Mouse (Mus musculus) C2C12 (cell line): ENCODE measurements around the gene Dynlt1c.
"Not testable (repeated sequence)": the region's sequence is repeated elsewhere in the genome, so short reads cannot be mapped to it uniquely, and the experiment has no call there.

ENCODE experiments used
- CEBPB ChIP-seq: IDR thresholded peaks from one replicate; pipeline ENCODE4 v1.6.1; 2011; ENCODE audit warnings: low read depth, mild to moderate bottlenecking, control low read depth, moderate library complexity
- CTCF ChIP-seq: IDR thresholded peaks from one replicate; pipeline ENCODE4 v1.5.1; 2011; ENCODE audit not compliant: control insufficient read depth, insufficient read depth, insufficient read length
- FOSL1 ChIP-seq: IDR thresholded peaks from one replicate; pipeline ENCODE4 v1.8.0; 2011; ENCODE audit warnings: mild to moderate bottlenecking, low read length; ENCODE audit not compliant: poor library complexity, insufficient read depth, severe bottlenecking
- MAX ChIP-seq: IDR thresholded peaks from one replicate; pipeline ENCODE4 v1.6.1; 2011; ENCODE audit warnings: mild to moderate bottlenecking, control low read depth
- MYOD1 ChIP-seq: IDR thresholded peaks from one replicate; pipeline ENCODE4 v1.6.1; 2011; ENCODE audit warnings: low read depth; ENCODE audit not compliant: control insufficient read depth, insufficient read length
- MYOG ChIP-seq: IDR thresholded peaks from one replicate; pipeline ENCODE4 v1.6.1; 2011; ENCODE audit not compliant: control insufficient read depth, insufficient read length; ENCODE audit errors: extremely low read depth
- USF1 ChIP-seq: IDR thresholded peaks from one replicate; pipeline ENCODE4 v1.6.1; 2011; ENCODE audit warnings: low read depth, mild to moderate bottlenecking, control low read depth, moderate library complexity

DNA sequence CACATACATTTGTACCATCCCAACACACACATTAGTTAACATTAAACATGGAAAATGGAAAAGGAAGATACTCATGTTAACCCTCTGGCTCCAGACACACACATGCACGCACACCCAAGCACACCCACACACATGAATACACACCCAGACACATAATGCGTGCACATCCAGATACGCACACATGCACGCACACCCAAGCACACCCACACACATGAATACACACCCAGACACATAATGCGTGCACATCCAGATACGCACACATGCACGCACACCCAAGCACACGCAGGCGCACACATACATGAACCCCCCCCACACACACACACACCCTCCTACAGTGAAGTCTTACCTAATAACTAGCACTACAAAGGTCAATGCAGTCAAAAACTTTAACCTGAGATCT lies 15.3 kb downstream of the Dynlt1c start:
- TF ChIP-seq CTCF, MAX, MYOG, FOSL1, MYOD1, CEBPB, USF1: not testable (repeated sequence)
